Mouse (Mus musculus) CH12.LX (cell line): ENCODE data around the gene Mon1b. TPM values are rescaled to one million over a fixed set of nuclear protein-coding genes. Genes with fewer than 3 reads are reported as not detected.

Experiments used
- DNase-seq: peaks from one replicate; pipeline ENCODE4 v3.0.0-alpha.2; 2013; ENCODE audit errors: extremely low read depth
- H3K27ac ChIP-seq: 2 replicates; pipeline ENCODE4 v1.5.1; 2012; ENCODE audit warnings: low read depth, mild to moderate bottlenecking, control low read depth, moderate library complexity; ENCODE audit not compliant: insufficient read depth
- H3K27me3 ChIP-seq: replicated peaks from 2 replicates; pipeline ENCODE3; 2012; ENCODE audit warnings: inconsistent platforms
- H3K36me3 ChIP-seq, 2 experiments: replicated peaks in 1 of 2; 2 replicates each; pipeline versions ENCODE3 to v1.6.1; 2012; ENCODE audit warnings: inconsistent platforms in 1 of 2, low read length in 1 of 2, mild to moderate bottlenecking in 1 of 2, mixed read lengths in 1 of 2, moderate library complexity in 1 of 2; ENCODE audit not compliant: control insufficient read depth in 1 of 2, insufficient read depth in 1 of 2
- H3K4me1 ChIP-seq, 2 experiments: 2 replicates each; pipeline ENCODE4 v1.6.1; 2012; ENCODE audit warnings: inconsistent platforms in 1 of 2, moderate library complexity in 1 of 2; ENCODE audit not compliant: insufficient read depth in 2 of 2, control insufficient read depth in 1 of 2
- H3K4me2 ChIP-seq: 2 replicates; pipeline ENCODE4 v1.6.1; 2012; ENCODE audit warnings: low read depth, mild to moderate bottlenecking, control low read depth; ENCODE audit not compliant: poor library complexity, insufficient read depth, severe bottlenecking
- H3K4me3 ChIP-seq, 3 experiments: fragments of 150-350 bp in 1 of 3; sonication (generic) in 1 of 3; replicated peaks in 1 of 3; 2 replicates each; pipeline versions ENCODE3 to v1.5.1; 2011 to 2012; ENCODE audit warnings: low read depth in 2 of 3, low read length in 2 of 3, mild to moderate bottlenecking in 2 of 3, moderate library complexity in 2 of 3, control low read depth in 1 of 3, improper control_type of control experiment in 1 of 3, inconsistent platforms in 1 of 3, mixed read lengths in 1 of 3; ENCODE audit not compliant: poor library complexity in 1 of 3
- H3K79me2 ChIP-seq: replicated peaks from 2 replicates; pipeline ENCODE4 v1.6.1; 2012; ENCODE audit warnings: mild to moderate bottlenecking, moderate library complexity; ENCODE audit not compliant: control insufficient read depth, poor library complexity, insufficient read depth, severe bottlenecking; ENCODE audit errors: extremely low read depth
- H3K9ac ChIP-seq: 2 replicates; pipeline ENCODE4 v1.6.1; 2012; ENCODE audit warnings: low read depth, mild to moderate bottlenecking, control low read depth, moderate library complexity; ENCODE audit not compliant: insufficient read depth
- H3K9me3 ChIP-seq: replicated peaks from 2 replicates; pipeline ENCODE3; 2012; ENCODE audit warnings: low read length, inconsistent platforms, mixed read lengths
- BHLHE40 ChIP-seq: IDR thresholded peaks from 2 replicates; pipeline ENCODE4 v1.6.1; 2011; ENCODE audit warnings: mild to moderate bottlenecking, low read depth, low read length, improper control_type of control experiment
- CHD1 ChIP-seq: IDR thresholded peaks from 2 replicates; pipeline ENCODE4 v1.6.1; 2012; ENCODE audit warnings: low read depth, low read length, improper control_type of control experiment, inconsistent platforms
- CHD2 ChIP-seq: IDR thresholded peaks from 2 replicates; pipeline ENCODE4 v1.6.1; 2011; ENCODE audit warnings: low read length, improper control_type of control experiment
- GABPA ChIP-seq: IDR thresholded peaks from 2 replicates; pipeline ENCODE4 v1.6.1; 2012; ENCODE audit warnings: low read depth, low read length, improper control_type of control experiment, inconsistent platforms; ENCODE audit not compliant: insufficient replicate concordance
- JUND ChIP-seq: conservative IDR thresholded peaks from 2 replicates; pipeline ENCODE4 v1.6.1; 2011; ENCODE audit warnings: low read depth, low read length, improper control_type of control experiment
- KAT2A ChIP-seq: IDR thresholded peaks from 2 replicates; pipeline ENCODE4 v1.6.1; 2012; ENCODE audit warnings: low read length, improper control_type of control experiment, inconsistent platforms; ENCODE audit not compliant: insufficient replicate concordance
- MAFK ChIP-seq: IDR thresholded peaks from 2 replicates; pipeline ENCODE4 v1.6.1; 2011; ENCODE audit warnings: low read length, improper control_type of control experiment; ENCODE audit not compliant: insufficient replicate concordance
- MAX ChIP-seq: IDR thresholded peaks from 2 replicates; pipeline ENCODE4 v1.6.1; 2011; ENCODE audit warnings: low read length, improper control_type of control experiment
- MAZ ChIP-seq: IDR thresholded peaks from 2 replicates; pipeline ENCODE4 v1.6.1; 2012; ENCODE audit warnings: low read depth, mild to moderate bottlenecking, inconsistent platforms, low read length, improper control_type of control experiment, moderate library complexity
- MEF2A ChIP-seq: IDR thresholded peaks from 2 replicates; pipeline ENCODE4 v1.6.1; 2014; ENCODE audit warnings: low read depth, mild to moderate bottlenecking, inconsistent platforms, low read length, improper control_type of control experiment, borderline replicate concordance
- MXI1 ChIP-seq: IDR thresholded peaks from 2 replicates; pipeline ENCODE4 v1.6.1; 2011; ENCODE audit warnings: mild to moderate bottlenecking, low read depth, low read length, improper control_type of control experiment
- MYC ChIP-seq: IDR thresholded peaks from 2 replicates; pipeline ENCODE4 v1.6.1; 2011; ENCODE audit warnings: low read depth, mild to moderate bottlenecking, improper control_type of control experiment, low read length
- NELFE ChIP-seq: IDR thresholded peaks from 2 replicates; pipeline ENCODE4 v1.6.1; 2011; ENCODE audit warnings: low read depth, low read length, improper control_type of control experiment
- SIN3A ChIP-seq: IDR thresholded peaks from 2 replicates; pipeline ENCODE4 v1.6.1; 2012; ENCODE audit warnings: low read length, improper control_type of control experiment, inconsistent platforms
- SMC3 ChIP-seq: IDR thresholded peaks from 2 replicates; pipeline ENCODE4 v1.6.1; 2011; ENCODE audit warnings: low read depth, low read length, improper control_type of control experiment
- USF1 ChIP-seq: IDR thresholded peaks from 2 replicates; pipeline ENCODE4 v1.6.1; 2014; ENCODE audit warnings: low read depth, mild to moderate bottlenecking, inconsistent platforms, low read length, improper control_type of control experiment
- ZMIZ1 ChIP-seq: IDR thresholded peaks from 2 replicates; pipeline ENCODE4 v1.6.1; 2012; ENCODE audit warnings: low read depth, mild to moderate bottlenecking, inconsistent platforms, low read length, improper control_type of control experiment
- ZNF384 ChIP-seq: IDR thresholded peaks from 2 replicates; pipeline ENCODE4 v1.6.1; 2012; ENCODE audit warnings: low read depth, low read length, improper control_type of control experiment, inconsistent platforms
- dilution Hi-C: fragments of 300-500 bp; cut with MboI; formaldehyde crosslinking; loops from 2 replicates; pipeline ENCODE4 v1.14.3; 2020; ENCODE audit warnings: low sequenced_read_pairs; ENCODE audit not compliant: extremely low pct_unique_long_range_greater_than_20kb, extremely low pct_ligation_motif_present
- in situ Hi-C: fragments of 300-500 bp; cut with MboI; formaldehyde crosslinking; loops from 3 replicates; pipeline ENCODE4 v1.14.3; 2019; ENCODE audit warnings: low sequenced_read_pairs, low pct_ligation_motif_present, low pct_unique_long_range_greater_than_20kb, mixed read lengths
- polyA plus RNA-seq: library from polyadenylated mRNA; unstranded; fragments of >175 nt; gene quantifications from 2 replicates; pipeline ENCODE4 v1.2.1, GENCODE M21; 2012; ENCODE audit warnings: low read depth; ENCODE audit not compliant: insufficient read length
- total RNA-seq, 2 experiments: library from RNA; depleted of rRNA; stranded (reverse); fragments of 300-350 nt in 1 of 2; fragments of >200 nt in 1 of 2; gene quantifications; 2 replicates each; pipeline ENCODE4 v1.2.3; 2012 to 2014

The Mon1b gene
- total and polyA plus RNA-seq, 3 experiments: 7.2 to 17.1 (median 15.2) TPM

DNA sequence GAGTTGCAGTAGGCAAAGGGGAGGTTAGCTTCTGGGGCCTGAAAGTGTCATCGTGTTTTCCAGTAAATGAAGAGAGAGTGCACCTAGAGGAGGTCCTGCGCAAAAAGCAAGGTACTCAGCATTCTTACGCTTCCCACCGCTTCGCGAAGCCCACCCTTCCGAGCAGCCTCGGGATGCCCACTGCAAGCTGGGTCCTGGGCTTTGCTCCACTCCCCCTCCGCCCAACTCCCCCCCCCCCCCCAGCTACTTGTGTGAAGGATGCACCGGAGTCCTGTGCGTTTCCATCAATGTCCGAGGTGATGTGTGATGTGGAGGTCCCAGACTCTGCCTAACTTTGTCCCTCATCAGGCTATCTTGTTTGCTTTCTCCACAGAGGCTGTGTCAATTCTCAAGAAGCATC lies 17.1 kb downstream of the Mon1b start:
- TF ChIP-seq SMC3: no peak
- H3K27me3 ChIP-seq: no peaks in the 10 kb centered on the region
- H3K4me1 ChIP-seq: peaks cover 16 to 61% of the 10 kb centered on the region in 2 experiments
- dilution Hi-C loops (no loop called here), in situ Hi-C loops (loop anchor here (25.0 kb wide), 1 partner anchor 785 kb away; the partner anchor contains the start of gene Wwox)
- H3K79me2 ChIP-seq: no peaks in the 10 kb centered on the region
- no peak overlapping the region for H3K4me2 ChIP-seq
- H3K9ac ChIP-seq: no peak overlapping the region
- no peaks in the 10 kb centered on the region for H3K9me3 ChIP-seq
- DNase-seq: no peak
- H3K4me3 ChIP-seq: no peak overlapping the region
- H3K36me3 ChIP-seq: no peaks in the 10 kb centered on the region
- H3K27ac ChIP-seq: no peak overlapping the region

DNA sequence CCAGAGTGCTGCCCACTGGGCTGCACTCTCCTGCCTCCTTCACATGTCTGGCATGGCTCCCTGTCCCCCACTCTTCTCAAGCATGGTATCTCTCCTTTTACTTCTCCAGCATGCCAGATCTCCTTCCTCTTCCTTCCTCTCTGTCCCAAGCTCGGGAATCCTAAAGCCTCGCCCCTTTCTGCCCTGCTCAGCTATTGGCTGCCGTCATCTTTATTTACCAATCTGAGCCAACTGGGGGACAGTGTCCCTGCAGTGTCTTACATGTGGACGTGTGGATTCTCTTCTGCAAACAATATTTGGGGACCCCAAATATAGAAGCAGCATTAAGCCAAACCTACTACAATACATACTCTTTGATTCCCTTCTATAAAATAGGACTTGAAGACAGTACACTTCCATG lies 17.8 kb downstream of the Mon1b start:
- Histone ChIP-seq H3K9me3 (no peaks in the 10 kb centered on the region), H3K4me3 (no peak overlapping the region), H3K36me3 (no peaks in the 10 kb centered on the region), H3K27me3 (no peaks in the 10 kb centered on the region), H3K4me1 (peaks cover 17 to 67% of the 10 kb centered on the region in 2 experiments), H3K27ac (no peak overlapping the region), H3K9ac (no peak overlapping the region), H3K4me2 (no peak overlapping the region), H3K79me2 (no peaks in the 10 kb centered on the region)
- in situ Hi-C loops (loop anchor here (25.0 kb wide), 1 partner anchor 784 kb away; the partner anchor contains the start of gene Wwox), dilution Hi-C loops (no loop called here)
- no peak for TF ChIP-seq GABPA
- TF ChIP-seq ZNF384: no peak
- no peak for TF ChIP-seq MXI1
- TF ChIP-seq MAFK: no peak
- TF ChIP-seq USF1: no peak
- no peak for TF ChIP-seq ZMIZ1
- TF ChIP-seq SIN3A: no peak
- no peak for TF ChIP-seq NELFE
- TF ChIP-seq JUND: no peak
- no peak for TF ChIP-seq MYC
- TF ChIP-seq KAT2A: no peak
- TF ChIP-seq MEF2A: no peak
- no peak for TF ChIP-seq CHD2
- no peak for TF ChIP-seq MAX
- no peak for TF ChIP-seq CHD1
- TF ChIP-seq BHLHE40: no peak
- TF ChIP-seq MAZ: no peak
- no peak for DNase-seq
